Mouse (Mus musculus) midbrain, postnatal 0 days (tissue): ENCODE measurements around the gene Dcaf15. TPM values are rescaled to one million over a fixed set of nuclear protein-coding genes. Genes with fewer than 3 reads are reported as not detected.
A peak's percentile ranks its signal among the peaks of the same experiment; 100 is the strongest.

Experiments used
- ATAC-seq: fragments of 200-750 bp; cut with Nextera tagmentation; 2 replicates; pipeline ENCODE4 v1.8.0; 2017; ENCODE audit warnings: moderate number of reproducible peaks, mild to moderate bottlenecking, moderate TSS enrichment, moderate library complexity; ENCODE audit not compliant: low FRiP score
- DNase-seq: peaks from one replicate; pipeline ENCODE4 v3.0.0-alpha.2; 2015; ENCODE audit warnings: low spot score
- H3K27ac ChIP-seq: fragments of 300-500 bp; sonication (generic); 2 replicates; pipeline ENCODE4 v1.5.1; 2014; ENCODE audit warnings: low read depth, mild to moderate bottlenecking, low read length, mixed read lengths
- H3K27me3 ChIP-seq: fragments of 300-500 bp; sonication (generic); 2 replicates; pipeline ENCODE4 v1.6.1; 2014; ENCODE audit warnings: low read length, control low read depth, mixed read lengths; ENCODE audit not compliant: insufficient read depth
- H3K36me3 ChIP-seq: fragments of 300-500 bp; sonication (generic); 2 replicates; pipeline ENCODE4 v1.6.1; 2014; ENCODE audit warnings: low read length, control low read depth, mixed read lengths; ENCODE audit not compliant: insufficient read depth
- H3K4me1 ChIP-seq: fragments of 300-500 bp; sonication (generic); 2 replicates; pipeline ENCODE4 v1.6.1; 2014; ENCODE audit warnings: mild to moderate bottlenecking, control low read depth, antibody characterized with exemption, low read length, mixed read lengths; ENCODE audit not compliant: insufficient read depth
- H3K4me2 ChIP-seq: fragments of 300-500 bp; sonication (generic); 2 replicates; pipeline ENCODE4 v1.6.1; 2014; ENCODE audit warnings: low read depth, mild to moderate bottlenecking, low read length, mixed read lengths; ENCODE audit not compliant: poor library complexity, severe bottlenecking
- H3K4me3 ChIP-seq: fragments of 300-500 bp; sonication (generic); 2 replicates; pipeline ENCODE4 v1.5.1; 2014; ENCODE audit warnings: low read depth, mild to moderate bottlenecking, low read length, moderate library complexity
- H3K9ac ChIP-seq: fragments of 300-500 bp; sonication (generic); replicated peaks from 2 replicates; pipeline ENCODE4 v1.6.1; 2014; ENCODE audit warnings: mild to moderate bottlenecking, low read length, moderate library complexity, mixed read lengths; ENCODE audit not compliant: poor library complexity, severe bottlenecking
- H3K9me3 ChIP-seq: fragments of 300-500 bp; sonication (generic); 2 replicates; pipeline ENCODE4 v1.6.1; 2016; ENCODE audit warnings: low read length, control low read depth
- CTCF ChIP-seq: IDR thresholded peaks from 2 replicates; pipeline ENCODE4 v1.5.1; 2016; ENCODE audit warnings: antibody characterized with exemption, mild to moderate bottlenecking
- WGBS: fragments of 180-500 bp; shearing (Covaris S2); extraction: QIAGEN DNeasy Blood & Tissue Kit; methylation state at CpG from one replicate; pipeline ENCODE4 v1.1.7; 2014; 5-methylcytosine and 5-hydroxymethylcytosine counted together
- polyA plus RNA-seq: library from polyadenylated mRNA; unstranded; fragments of >200 nt; fragmentation: Nextera tagmentation; extraction: Ambion mirVana; gene quantifications from 2 replicates; pipeline ENCODE4 v1.2.1, GENCODE M21; 2015
- total RNA-seq: library from RNA; depleted of rRNA; stranded (reverse); fragments of >200 nt; gene quantifications from 2 replicates; pipeline ENCODE4 v1.2.3, GENCODE M21; 2014

The Dcaf15 gene
- total and polyA plus RNA-seq, 2 experiments from 2014 or later = 21.7 to 67.6 TPM

- Histone ChIP-seq H3K4me1 (peaks cover 16% of the 10 kb centered on the region), H3K4me2 (no peak overlapping the region), H3K36me3 (peaks cover 14% of the 10 kb centered on the region), H3K4me3 (no peak overlapping the region), H3K27me3 (no peaks in the 10 kb centered on the region), H3K9ac (no peak overlapping the region), H3K9me3 (no peaks in the 10 kb centered on the region), H3K27ac (peak overlapping the region; percentile 43; the same call in 1 of the 2 replicates)
- WGBS = 71% methylated on average over 2 of the region's 2 CpGs
- TF ChIP-seq CTCF = no peak
- peak; percentile 15 for DNase-seq
- ATAC-seq = no peak
These were observed 33.9 kb downstream of the Dcaf15 start for GRCm38 (mm10) chr8:84070667-84071066.

- no peak for DNase-seq
- Histone ChIP-seq H3K4me3 (no peak overlapping the region), H3K4me2 (no peak overlapping the region), H3K9me3 (no peaks in the 10 kb centered on the region), H3K9ac (0 out of 2 replicates have a peak overlapping the region, but pooled peaks have one; percentile 29), H3K4me1 (peaks cover 16% of the 10 kb centered on the region), H3K36me3 (peaks cover 10% of the 10 kb centered on the region), H3K27me3 (no peaks in the 10 kb centered on the region), H3K27ac (peak overlapping the region; percentile 43; the same call in 1 of the 2 replicates)
- no peak for TF ChIP-seq CTCF
- ATAC-seq = no peak
- 85% methylated on average over 5 of the region's 5 CpGs for WGBS
These were observed 34.3 kb downstream of the Dcaf15 start for GRCm38 (mm10) chr8:84070241-84070640.

- H3K4me1 ChIP-seq = peaks cover 16% of the 10 kb centered on the region
- peak overlapping the region; percentile 43; the same call in 1 of the 2 replicates for H3K27ac ChIP-seq
- peaks cover 7% of the 10 kb centered on the region for H3K36me3 ChIP-seq
- TF ChIP-seq CTCF = no peak
- H3K4me3 ChIP-seq = no peak overlapping the region
- H3K4me2 ChIP-seq = no peak overlapping the region
- no peaks in the 10 kb centered on the region for H3K27me3 ChIP-seq
- peak; percentile 49 for DNase-seq
- ATAC-seq = no peak
- 0 out of 2 replicates have a peak overlapping the region, but pooled peaks have one; percentile 29 for H3K9ac ChIP-seq
- H3K9me3 ChIP-seq = no peaks in the 10 kb centered on the region
- 45% methylated on average over 2 of the region's 2 CpGs for WGBS
These were observed 34.8 kb downstream of the Dcaf15 start for GRCm38 (mm10) chr8:84069750-84070149.

GRCm38 (mm10) chr8:84069169-84069568 lies 35.4 kb downstream of the Dcaf15 start:
- no peak for TF ChIP-seq CTCF
- Histone ChIP-seq H3K4me1 (peaks cover 16% of the 10 kb centered on the region), H3K4me2 (no peak overlapping the region), H3K9ac (0 out of 2 replicates have a peak overlapping the region, but pooled peaks have one; percentile 4), H3K27me3 (no peaks in the 10 kb centered on the region), H3K9me3 (no peaks in the 10 kb centered on the region), H3K4me3 (no peak overlapping the region), H3K36me3 (peaks cover 1% of the 10 kb centered on the region), H3K27ac (peak overlapping the region; percentile 19; the same call in 1 of the 2 replicates)
- WGBS = 58% methylated on average over 1 of the region's 1 CpGs
- DNase-seq (no peak), ATAC-seq (no peak)

GRCm38 (mm10) chr8:84068316-84069035 lies 36.1 kb downstream of the Dcaf15 start:
- Histone ChIP-seq H3K4me1 (peaks cover 13% of the 10 kb centered on the region), H3K27ac (no peak overlapping the region), H3K9ac (0 out of 2 replicates have a peak overlapping the region, but pooled peaks have one; percentile 4), H3K36me3 (no peaks in the 10 kb centered on the region), H3K4me2 (peak overlapping the region; percentile 57), H3K4me3 (no peak overlapping the region), H3K9me3 (no peaks in the 10 kb centered on the region), H3K27me3 (no peaks in the 10 kb centered on the region)
- ATAC-seq = no peak
- TF ChIP-seq CTCF = no peak
- no peak for DNase-seq
- 71% methylated on average over 12 of the region's 12 CpGs for WGBS

GRCm38 (mm10) chr8:84067911-84068310 lies 36.7 kb downstream of the Dcaf15 start:
- peak overlapping the region; percentile 57 for H3K4me2 ChIP-seq
- H3K4me3 ChIP-seq = peak overlapping the region; percentile 89
- H3K27me3 ChIP-seq = no peaks in the 10 kb centered on the region
- H3K27ac ChIP-seq = no peak overlapping the region
- H3K4me1 ChIP-seq = peaks cover 13% of the 10 kb centered on the region
- TF ChIP-seq CTCF = no peak
- 0 out of 2 replicates have a peak overlapping the region, but pooled peaks have one; percentile 89 for H3K9ac ChIP-seq
- H3K9me3 ChIP-seq = no peaks in the 10 kb centered on the region
- DNase-seq (no peak), ATAC-seq (no peak)
- H3K36me3 ChIP-seq = no peaks in the 10 kb centered on the region
- 83% methylated on average over 7 of the region's 7 CpGs for WGBS
